Mouse (Mus musculus) limb, embryonic 10.5 days (tissue): ENCODE results near the gene Mast3. TPM values are rescaled to one million over a fixed set of nuclear protein-coding genes. Genes with fewer than 3 reads are reported as not detected.
A peak's percentile ranks its signal among the peaks of the same experiment; 100 is the strongest.

ENCODE experiments used
- DNase-seq: peaks from one replicate; pipeline ENCODE4 v3.0.0-alpha.2; 2017; ENCODE audit warnings: low spot score
- H3K27ac ChIP-seq: fragments of 300-500 bp; sonication (generic); 2 replicates; pipeline ENCODE4 v1.5.1; 2016; ENCODE audit warnings: mild to moderate bottlenecking
- H3K27me3 ChIP-seq: fragments of 300-500 bp; sonication (generic); 2 replicates; pipeline ENCODE4 v1.6.1; 2016; ENCODE audit warnings: low read depth, mild to moderate bottlenecking; ENCODE audit not compliant: poor library complexity, severe bottlenecking
- H3K36me3 ChIP-seq: fragments of 300-500 bp; sonication (generic); 2 replicates; pipeline ENCODE4 v1.6.1; 2016; ENCODE audit warnings: mild to moderate bottlenecking, moderate library complexity
- H3K4me1 ChIP-seq: fragments of 300-500 bp; sonication (generic); 2 replicates; pipeline ENCODE4 v1.6.1; 2016
- H3K4me3 ChIP-seq: fragments of 300-500 bp; sonication (generic); 2 replicates; pipeline ENCODE4 v1.5.1; 2016; ENCODE audit warnings: mild to moderate bottlenecking, moderate library complexity
- H3K9me3 ChIP-seq: fragments of 300-500 bp; sonication (generic); replicated peaks from 2 replicates; pipeline ENCODE4 v1.6.1; 2016; ENCODE audit warnings: mild to moderate bottlenecking
- WGBS: fragments of 180-500 bp; shearing (Covaris S2); methylation state at CpG from one replicate; pipeline ENCODE4 v1.1.7; 2016; 5-methylcytosine and 5-hydroxymethylcytosine counted together
- polyA plus RNA-seq: library from polyadenylated mRNA; unstranded; fragments of >200 nt; fragmentation: Nextera tagmentation; extraction: Ambion mirVana; gene quantifications from 2 replicates; pipeline ENCODE4 v1.2.1, GENCODE M21; 2016

The Mast3 gene
- polyA plus RNA-seq, 1 experiment from 2014 or later: 17.1 TPM

DNA sequence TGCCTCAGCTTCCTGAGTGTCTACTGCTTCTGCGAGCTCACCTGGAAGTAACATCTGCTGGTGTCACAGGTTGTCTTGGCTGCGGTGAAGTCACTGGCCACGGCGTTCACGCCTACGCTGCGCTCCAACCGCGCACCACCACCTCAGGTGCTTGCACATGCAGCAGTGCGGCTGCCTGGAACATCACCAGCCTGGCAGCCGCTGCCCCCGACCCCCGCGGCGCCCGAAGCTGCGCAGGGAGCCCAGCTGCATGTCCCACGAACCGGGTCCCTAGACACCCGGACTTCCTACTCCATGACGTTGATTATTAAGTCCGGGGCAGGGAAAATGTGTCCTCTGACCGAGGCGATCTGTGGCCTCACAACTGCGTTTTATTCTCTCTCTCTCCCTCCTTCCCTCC is 37.6 kb upstream of the Mast3 start:
- H3K27ac ChIP-seq: no peak overlapping the region
- WGBS: 73% methylated on average over 25 of the region's 25 CpGs

DNA sequence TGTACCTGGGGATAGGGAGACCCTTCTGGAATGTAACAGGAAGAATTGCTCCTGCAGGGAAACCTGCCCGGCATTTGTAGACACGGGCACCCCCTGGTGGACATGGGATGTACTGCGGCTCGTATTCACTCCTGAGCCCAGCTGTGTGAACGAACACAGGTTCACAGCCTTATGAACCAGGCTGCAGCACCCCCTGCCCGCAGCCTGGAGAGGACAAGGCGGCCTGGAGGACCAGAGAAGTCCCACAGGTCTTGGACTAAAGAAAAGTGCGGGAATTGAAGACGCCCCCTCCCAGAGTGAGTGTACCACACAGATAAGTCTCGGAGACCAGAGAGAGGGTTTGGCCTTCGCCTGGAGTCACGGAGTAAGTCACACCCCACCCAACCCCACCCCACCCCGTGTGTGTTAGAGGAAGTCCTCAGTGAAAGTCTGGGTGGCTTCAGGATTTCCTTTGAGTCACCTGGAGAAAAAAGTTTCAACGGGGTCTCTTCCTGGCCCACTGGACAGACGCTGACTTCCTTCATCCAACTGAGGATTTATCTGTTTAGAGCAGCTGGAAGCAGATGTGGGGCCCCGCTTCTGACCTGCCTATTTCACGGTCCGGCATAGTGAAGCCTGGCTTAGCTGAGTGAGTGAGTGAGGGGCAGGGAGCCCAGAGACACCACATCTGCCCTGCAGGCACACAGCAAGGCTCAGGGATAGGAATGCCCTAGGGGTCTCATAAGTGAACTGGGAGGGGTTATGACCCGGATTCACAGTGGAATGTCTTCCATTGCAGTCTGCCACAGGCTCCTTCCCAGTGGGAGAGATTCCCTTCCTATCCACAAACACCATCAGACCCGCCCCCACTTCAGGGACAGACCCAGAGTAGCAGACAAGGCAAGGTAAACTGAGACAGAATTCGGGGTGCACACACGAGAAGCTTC is 36.6 kb upstream of the Mast3 start:
- H3K27me3 ChIP-seq: peaks cover 20% of the 10 kb centered on the region
- peak overlapping the region; percentile 18; the same call in 1 of the 2 replicates for H3K4me3 ChIP-seq
- peaks cover 39% of the 10 kb centered on the region for H3K4me1 ChIP-seq
- 43% methylated on average over 22 of the region's 22 CpGs for WGBS
- DNase-seq: peak; percentile 97
- H3K27ac ChIP-seq: peak overlapping the region; percentile 90; the same call in 1 of the 2 replicates
- H3K36me3 ChIP-seq: peaks cover 6% of the 10 kb centered on the region
- no peaks in the 10 kb centered on the region for H3K9me3 ChIP-seq

More for the DNA sequence above, 37.6 kb upstream of the Mast3 start:
- Histone ChIP-seq H3K36me3 (no peaks in the 10 kb centered on the region), H3K27me3 (peaks cover 28% of the 10 kb centered on the region), H3K4me1 (peaks cover 39% of the 10 kb centered on the region), H3K4me3 (no peak overlapping the region), H3K9me3 (no peaks in the 10 kb centered on the region)
- no peak for DNase-seq

DNA sequence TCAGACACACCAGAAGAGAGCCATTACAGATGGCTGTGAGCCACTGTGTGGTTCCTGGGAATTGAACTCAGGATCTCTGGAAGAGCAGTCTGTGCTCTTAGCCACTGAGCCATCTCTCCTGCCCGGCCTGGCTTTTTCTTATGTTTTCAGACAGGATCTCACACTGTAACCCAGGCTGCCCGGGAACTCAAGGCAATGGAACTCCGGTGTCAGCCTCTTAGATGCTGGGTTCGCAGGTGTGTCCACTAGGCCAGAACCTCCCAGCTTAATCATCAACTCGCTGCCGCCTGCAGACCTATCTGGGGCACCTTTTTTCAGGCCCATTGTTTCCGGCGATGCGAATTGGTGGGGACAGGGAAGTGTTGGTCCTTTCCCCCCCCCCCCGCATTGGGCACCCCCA is 35.7 kb upstream of the Mast3 start:
- Histone ChIP-seq H3K36me3 (peaks cover 10% of the 10 kb centered on the region), H3K4me3 (peak overlapping the region; percentile 18; the same call in 1 of the 2 replicates), H3K9me3 (no peaks in the 10 kb centered on the region), H3K27me3 (peaks cover 17% of the 10 kb centered on the region; the same call in 1 of the 2 replicates), H3K4me1 (peaks cover 39% of the 10 kb centered on the region), H3K27ac (peak overlapping the region; percentile 90; the same call in 1 of the 2 replicates)
- 61% methylated on average over 10 of the region's 10 CpGs for WGBS
- no peak for DNase-seq

DNA sequence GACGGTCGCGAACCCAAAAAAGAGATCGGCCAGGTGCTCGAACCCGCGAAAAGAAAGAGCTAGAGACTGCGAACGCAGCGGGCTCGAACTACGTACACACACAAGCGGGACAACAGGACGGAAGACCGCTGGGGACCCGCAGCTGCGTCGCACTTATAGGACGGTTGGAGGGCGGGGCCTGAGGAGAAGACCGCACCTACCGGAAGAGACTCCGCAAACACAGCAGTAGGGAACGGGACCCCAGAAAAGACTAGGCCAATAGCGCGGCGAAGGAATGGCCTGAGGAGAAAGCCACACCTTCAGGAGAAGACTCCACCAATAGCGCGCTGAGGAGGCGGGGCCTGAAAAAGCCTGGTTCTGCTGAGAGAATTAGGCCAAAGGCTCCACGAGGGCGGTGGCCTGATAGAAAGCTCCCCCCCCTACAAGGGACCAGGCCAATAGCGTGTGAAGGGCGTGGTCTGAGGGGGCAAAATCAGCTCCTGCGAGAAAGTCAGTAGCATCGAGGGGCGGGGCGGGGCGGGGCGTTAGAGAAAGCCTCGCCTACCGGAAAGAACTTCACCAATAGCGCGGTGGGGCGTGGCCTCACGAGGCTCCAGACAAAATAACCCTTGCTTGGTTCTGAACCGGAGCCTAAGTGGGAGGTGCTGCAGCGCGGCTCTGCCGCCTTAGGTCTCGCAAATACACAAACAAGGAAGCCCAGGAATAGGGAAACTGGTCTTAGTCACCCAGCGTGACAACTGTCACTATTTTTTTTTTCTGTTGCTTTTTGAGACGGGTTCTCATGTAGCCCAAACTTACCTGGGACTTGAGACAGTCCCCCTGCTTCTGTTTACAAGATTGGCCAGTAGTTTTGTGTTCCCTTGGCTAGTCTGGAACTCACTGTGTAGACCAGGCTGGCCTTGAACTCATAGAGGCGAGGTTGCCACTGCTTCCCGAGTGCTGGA is 34.8 kb upstream of the Mast3 start, which contains the start of gene Arrdc2:
Arrdc2 (minus strand) TSS at position 313 of the 944 bp plus-strand sequence.
- peak; percentile 96 for DNase-seq
- Histone ChIP-seq H3K4me3 (peak within 1 kb of the TSS; percentile 68), H3K36me3 (peaks cover 13% of the 10 kb centered on the region), H3K27me3 (peaks cover 17% of the 10 kb centered on the region; the same call in 1 of the 2 replicates), H3K27ac (peak within 1 kb of the TSS; percentile 90), H3K9me3 (no peaks in the 10 kb centered on the region), H3K4me1 (peaks cover 39% of the 10 kb centered on the region)
- 3% methylated on average over 55 of the region's 55 CpGs for WGBS

DNA sequence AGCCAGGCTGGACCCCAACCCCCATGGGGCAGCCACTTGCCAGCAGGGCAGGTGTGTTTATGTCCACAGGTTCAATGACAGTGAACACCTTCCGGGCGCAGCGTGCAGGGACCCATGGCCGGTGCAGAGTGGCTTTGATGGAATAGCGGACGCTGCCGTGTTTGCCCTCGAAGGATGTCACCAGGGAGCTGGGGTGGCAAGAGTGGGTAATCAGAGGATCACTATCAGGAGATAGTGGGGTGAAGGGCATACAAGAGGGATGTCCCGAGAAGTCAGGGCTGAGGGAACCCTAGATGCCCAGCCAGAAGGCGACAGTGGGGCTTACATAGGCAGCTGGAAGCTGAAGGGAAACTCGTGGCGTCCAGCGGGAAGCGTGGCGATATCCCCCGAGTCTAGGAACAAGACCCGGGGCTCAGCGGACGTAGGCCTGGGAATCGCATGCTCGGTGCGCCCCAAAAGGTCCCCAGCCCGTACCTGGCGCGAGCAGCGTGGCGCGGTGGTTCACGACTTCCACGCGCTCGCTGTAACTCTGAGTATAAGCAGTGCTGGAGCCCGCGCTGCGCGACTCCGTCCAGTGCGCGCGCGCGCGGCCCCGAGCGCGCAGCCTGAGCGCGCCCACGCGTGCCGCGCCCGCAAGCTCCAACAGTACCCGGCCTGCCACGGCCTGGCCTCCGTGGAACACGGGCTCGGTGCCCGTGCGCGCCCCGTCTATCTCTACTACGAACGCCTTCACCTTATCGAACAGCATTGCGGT is 34.0 kb upstream of the Mast3 start:
- Histone ChIP-seq H3K27ac (peak overlapping the region; percentile 90), H3K4me3 (peak overlapping the region; percentile 68), H3K9me3 (no peaks in the 10 kb centered on the region), H3K27me3 (peaks cover 17% of the 10 kb centered on the region; the same call in 1 of the 2 replicates), H3K36me3 (peaks cover 13% of the 10 kb centered on the region), H3K4me1 (peaks cover 38% of the 10 kb centered on the region)
- peak; percentile 64 for DNase-seq
- 4% methylated on average over 66 of the region's 66 CpGs for WGBS

DNA sequence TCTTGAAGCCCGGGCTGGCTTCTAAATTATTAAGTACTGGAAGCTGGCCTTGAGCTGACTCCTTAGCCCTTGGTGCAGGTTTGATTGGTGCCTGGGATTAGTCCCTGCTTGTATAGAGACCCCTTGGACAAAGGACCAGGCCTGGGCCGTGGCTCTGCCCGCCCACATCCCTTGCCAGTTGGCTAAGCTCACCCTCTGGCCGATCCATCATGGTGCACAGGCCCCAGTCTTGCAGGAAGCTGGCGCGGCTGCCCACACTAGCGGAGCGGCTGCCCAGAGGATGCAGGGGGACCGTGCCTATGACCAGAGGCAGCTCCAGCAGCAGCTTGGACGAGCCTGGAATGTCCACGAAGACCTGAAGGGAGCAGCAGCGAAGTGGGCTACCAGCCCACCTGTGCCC is 31.8 kb upstream of the Mast3 start:
- peaks cover 58% of the 10 kb centered on the region for H3K4me1 ChIP-seq
- H3K27me3 ChIP-seq: 0 out of 2 replicates have a peak, but pooled peaks cover 2% of the 10 kb centered on the region
- H3K4me3 ChIP-seq: no peak overlapping the region
- H3K27ac ChIP-seq: no peak overlapping the region; the same call in 1 of the 2 replicates
- peaks cover 13% of the 10 kb centered on the region for H3K36me3 ChIP-seq
- H3K9me3 ChIP-seq: no peaks in the 10 kb centered on the region
- WGBS: 92% methylated on average over 12 of the region's 12 CpGs
- DNase-seq: no peak

DNA sequence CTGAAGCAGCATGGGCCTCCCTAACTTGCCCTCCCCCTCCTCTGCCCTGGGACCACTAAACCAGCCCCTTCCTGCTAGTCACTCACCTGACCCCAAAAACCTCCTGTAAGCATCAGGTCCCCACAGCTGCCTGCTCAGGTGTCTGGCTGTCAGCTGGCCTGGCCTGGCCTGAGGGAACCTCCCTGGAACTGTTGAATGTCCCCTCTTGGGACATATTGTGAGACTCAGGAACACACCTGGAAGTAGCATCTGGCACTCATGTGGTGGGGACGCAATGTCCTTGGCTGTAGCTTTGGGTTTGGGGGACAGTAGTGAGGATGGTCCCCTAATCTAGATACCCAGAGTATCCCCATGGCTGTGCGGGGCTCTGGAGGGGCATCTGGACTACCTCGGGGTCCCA is 29.2 kb upstream of the Mast3 start:
- 92% methylated on average over 3 of the region's 3 CpGs for WGBS
- 0 out of 2 replicates have a peak overlapping the region, but pooled peaks have one; percentile 6 for H3K27ac ChIP-seq
- no peaks in the 10 kb centered on the region for H3K27me3 ChIP-seq

DNA sequence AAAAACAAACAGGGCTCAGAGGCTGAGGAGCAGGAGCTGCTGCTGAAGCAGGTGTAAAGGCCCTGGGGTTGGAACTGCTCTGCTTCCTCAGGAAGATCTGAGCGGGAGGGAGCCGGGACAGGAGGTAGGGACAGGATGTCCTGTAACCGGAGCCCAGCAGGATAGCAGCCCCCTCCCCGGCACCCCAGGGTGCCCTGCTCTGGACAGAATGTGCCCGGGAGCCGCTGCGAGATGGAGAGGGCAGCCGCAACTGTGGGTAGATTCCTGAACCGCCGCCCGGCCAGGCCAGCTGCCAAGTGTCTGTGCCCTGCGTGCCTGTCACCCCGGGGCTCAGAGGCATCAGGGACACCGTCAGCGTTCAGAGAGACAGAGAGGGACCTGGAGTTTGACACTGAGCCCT is 28.7 kb upstream of the Mast3 start:
- Histone ChIP-seq H3K4me1 (peaks cover 43% of the 10 kb centered on the region), H3K36me3 (peaks cover 13% of the 10 kb centered on the region), H3K27ac (0 out of 2 replicates have a peak overlapping the region, but pooled peaks have one; percentile 64), H3K9me3 (no peaks in the 10 kb centered on the region), H3K27me3 (no peaks in the 10 kb centered on the region), H3K4me3 (no peak overlapping the region)
- 50% methylated on average over 15 of the region's 15 CpGs for WGBS
- no peak for DNase-seq

More for the DNA sequence above, 29.2 kb upstream of the Mast3 start:
- Histone ChIP-seq H3K4me3 (no peak overlapping the region), H3K9me3 (no peaks in the 10 kb centered on the region), H3K4me1 (peaks cover 49% of the 10 kb centered on the region), H3K36me3 (peaks cover 13% of the 10 kb centered on the region)
- DNase-seq: no peak

DNA sequence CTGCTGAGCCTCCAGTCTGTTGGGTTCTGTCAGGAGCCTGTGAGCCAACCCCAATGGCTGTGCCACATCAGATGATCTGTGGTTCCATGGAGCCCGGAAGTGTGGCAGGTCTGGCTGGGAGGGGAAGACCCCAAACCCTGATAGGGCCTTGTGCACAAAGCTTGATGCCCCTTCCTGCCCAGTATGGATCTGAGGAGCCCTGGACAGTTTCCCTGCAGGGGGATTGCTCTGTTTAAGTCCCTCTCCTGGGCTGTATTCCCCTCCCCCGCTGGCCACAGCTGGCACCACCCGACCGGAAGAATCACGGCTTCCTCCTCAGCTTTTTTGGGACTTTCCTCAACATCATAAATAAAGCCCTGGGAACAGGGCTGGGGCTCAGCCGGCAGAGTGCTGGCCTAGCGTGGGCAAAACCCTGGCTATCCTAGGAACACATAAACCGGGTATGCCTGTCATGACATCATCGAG is 28.2 kb upstream of the Mast3 start:
- Histone ChIP-seq H3K4me3 (no peak overlapping the region), H3K9me3 (no peaks in the 10 kb centered on the region), H3K36me3 (peaks cover 13% of the 10 kb centered on the region), H3K27ac (peak overlapping the region; percentile 64), H3K4me1 (peaks cover 41% of the 10 kb centered on the region), H3K27me3 (no peaks in the 10 kb centered on the region)
- WGBS: 62% methylated on average over 9 of the region's 9 CpGs
- DNase-seq: no peak

DNA sequence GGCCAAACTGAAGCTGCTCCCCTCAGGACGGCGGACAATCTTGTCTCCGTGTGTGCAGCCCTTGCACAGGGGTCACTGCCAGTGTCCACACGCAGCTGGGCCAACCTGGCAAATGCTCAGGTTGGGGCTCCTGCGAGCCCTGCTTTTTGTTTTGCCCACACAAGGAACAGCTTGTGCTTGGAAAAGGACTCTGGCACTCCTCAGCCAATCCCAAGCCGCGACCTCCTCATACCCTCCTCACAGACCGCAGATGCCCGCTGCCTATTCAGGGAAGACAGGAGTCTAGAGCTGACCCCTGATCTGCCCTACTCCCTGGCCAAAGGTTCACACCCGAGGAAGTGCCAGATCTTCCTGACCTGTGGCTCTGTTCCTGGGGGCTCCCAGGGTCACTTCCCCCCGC is 27.5 kb upstream of the Mast3 start:
- H3K9me3 ChIP-seq: no peaks in the 10 kb centered on the region
- H3K4me3 ChIP-seq: no peak overlapping the region
- no peak for DNase-seq
- H3K4me1 ChIP-seq: peaks cover 41% of the 10 kb centered on the region
- peaks cover 13% of the 10 kb centered on the region for H3K36me3 ChIP-seq
- H3K27ac ChIP-seq: peak overlapping the region; percentile 64; the same call in 1 of the 2 replicates
- no peaks in the 10 kb centered on the region for H3K27me3 ChIP-seq
- WGBS: 77% methylated on average over 11 of the region's 11 CpGs

DNA sequence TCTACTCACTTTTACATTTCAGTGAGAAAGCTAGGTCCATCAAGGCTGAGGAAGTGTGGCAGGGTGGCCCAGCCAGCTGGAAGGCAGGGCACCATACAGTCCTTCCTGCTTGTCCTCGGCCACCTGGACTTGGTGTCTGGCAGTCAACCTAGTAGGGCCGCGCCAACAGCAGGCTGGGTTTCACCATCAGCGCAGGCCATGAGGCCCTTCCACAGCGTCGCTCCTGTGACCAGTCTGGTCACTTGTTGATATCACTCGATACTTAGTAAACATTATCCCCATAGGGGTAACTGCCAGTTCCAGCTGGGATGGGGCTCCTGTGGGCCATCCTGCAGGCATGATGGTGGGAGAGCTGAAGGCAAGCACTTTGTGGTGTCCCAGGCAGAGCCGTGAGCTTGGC is 26.7 kb upstream of the Mast3 start:
- DNase-seq: no peak
- Histone ChIP-seq H3K27me3 (no peaks in the 10 kb centered on the region), H3K4me3 (no peak overlapping the region), H3K4me1 (peaks cover 36% of the 10 kb centered on the region), H3K27ac (peak overlapping the region; percentile 53; the same call in 1 of the 2 replicates), H3K36me3 (peaks cover 8% of the 10 kb centered on the region; the same call in 1 of the 2 replicates), H3K9me3 (no peaks in the 10 kb centered on the region)
- WGBS: 88% methylated on average over 8 of the region's 8 CpGs
